Mouse (Mus musculus) embryonic facial prominence, embryonic 14.5 days (tissue): Measurements from ENCODE around the gene Atp6v1g3. TPM values are rescaled to one million over a fixed set of nuclear protein-coding genes. Genes with fewer than 3 reads are reported as not detected.

Experiments
- polyA plus RNA-seq: library from polyadenylated mRNA; unstranded; fragments of >200 nt; fragmentation: Nextera tagmentation; extraction: Ambion mirVana; gene quantifications from 2 replicates; pipeline ENCODE4 v1.2.1, GENCODE M21; 2014

Gene Atp6v1g3
- polyA plus RNA-seq, 1 experiment from 2014 or later: 0.17 TPM

Other genes starting within 250 kb of the Atp6v1g3 start
- 3.5 and 4.0 TPM in 2 replicates for gene Ptprc, start 98.0 kb upstream of the Atp6v1g3 start, polyA plus RNA-seq